Mouse (Mus musculus) layer of hippocampus, adult 9-11 months (tissue): ENCODE measurements around the gene Popdc3.
"Not testable (repeated sequence)": the region's sequence is repeated elsewhere in the genome, so short reads cannot be mapped to it uniquely, and the experiment has no call there.

ENCODE experiments used
- DNase-seq: peaks from one replicate; pipeline ENCODE4 v3.0.0; 2022

Popdc3 gene

DNA sequence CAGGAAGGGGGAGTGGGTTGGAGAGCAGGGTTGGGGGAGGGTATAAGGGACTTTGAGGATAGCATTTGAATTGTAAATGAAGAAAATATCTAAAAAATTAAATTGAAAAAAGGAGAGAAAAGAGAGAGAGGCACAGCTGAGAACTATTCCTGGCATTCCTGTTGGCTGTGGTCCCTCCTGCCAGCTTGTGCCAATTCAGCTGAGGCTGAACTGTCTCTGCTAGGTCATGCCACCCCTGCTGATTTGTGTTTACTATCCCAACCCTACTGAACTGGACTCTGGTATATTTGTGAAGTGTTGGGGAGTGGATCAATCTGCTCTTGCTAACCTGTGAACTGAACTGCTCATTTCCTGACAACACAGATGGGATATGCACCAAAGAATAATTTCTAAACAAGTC lies 32.3 kb downstream of the Popdc3 start:
- no peak for DNase-seq

DNA sequence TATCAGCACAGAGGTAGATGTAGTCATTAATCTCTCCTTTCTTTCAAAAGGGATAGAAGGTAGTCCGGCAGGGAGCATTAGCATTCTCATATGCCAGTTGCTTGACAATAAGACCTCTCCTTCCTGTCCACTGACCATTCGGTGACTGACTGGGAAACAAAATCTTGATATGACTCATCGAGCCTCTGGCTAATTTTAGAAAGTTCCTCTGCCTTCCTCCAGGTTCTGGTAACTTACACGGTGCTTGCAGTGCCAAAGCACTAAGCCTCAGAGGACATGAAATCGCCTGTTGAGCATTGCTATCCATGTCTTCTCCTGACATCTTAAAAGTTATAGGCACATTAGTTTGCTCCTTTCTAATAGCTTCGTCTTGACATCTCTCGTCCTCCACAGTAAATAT lies 38.8 kb downstream of the Popdc3 start:
- no peak for DNase-seq

GRCm38 (mm10) chr10:45229954-45230353 lies 52.1 kb downstream of the Popdc3 start:
- no peak for DNase-seq

DNA sequence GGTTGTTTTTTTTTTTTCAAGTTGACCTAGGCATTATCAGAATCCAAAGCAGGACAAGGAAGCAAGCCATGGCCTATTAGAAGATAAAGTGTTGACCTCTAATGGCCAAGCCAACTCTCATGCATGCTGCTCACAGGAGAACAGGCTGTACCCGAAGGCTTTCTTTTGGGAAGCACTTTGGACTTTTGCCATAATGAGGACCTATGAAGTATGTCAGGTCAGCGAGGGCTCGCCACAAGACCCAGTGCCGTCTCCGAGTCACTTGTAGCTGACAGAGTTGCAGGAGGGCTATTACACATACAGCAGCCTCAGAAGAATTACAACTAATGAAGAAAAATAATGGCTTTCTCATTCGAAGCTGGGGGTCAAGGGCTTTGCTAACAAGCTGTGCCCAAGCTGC lies 55.5 kb downstream of the Popdc3 start:
- DNase-seq: no peak

DNA sequence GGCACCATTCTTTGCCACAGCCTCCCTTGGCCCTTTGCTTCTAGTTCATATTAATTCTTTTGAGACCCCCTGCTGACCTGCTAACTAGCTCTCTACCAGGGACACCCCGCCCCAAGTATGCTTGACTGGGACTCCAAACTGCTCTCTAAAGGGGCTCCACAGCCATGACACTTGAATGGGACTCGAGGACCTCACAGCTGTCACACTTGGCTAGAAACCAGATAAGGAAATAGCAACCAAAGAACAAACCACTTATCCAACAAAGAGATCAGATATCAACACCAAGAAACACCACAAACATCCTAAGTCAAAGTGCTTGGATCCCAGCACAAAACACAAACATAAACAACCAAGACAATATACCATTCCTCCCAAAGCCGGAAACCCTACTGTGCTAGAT lies 58.4 kb downstream of the Popdc3 start:
- no peak for DNase-seq

- DNase-seq: no peak
Measured at GRCm38 (mm10) chr10:45237492-45237891, 59.6 kb downstream of the Popdc3 start.

GRCm38 (mm10) chr10:45260477-45260876 lies 82.6 kb downstream of the Popdc3 start:
- no peak for DNase-seq

DNA sequence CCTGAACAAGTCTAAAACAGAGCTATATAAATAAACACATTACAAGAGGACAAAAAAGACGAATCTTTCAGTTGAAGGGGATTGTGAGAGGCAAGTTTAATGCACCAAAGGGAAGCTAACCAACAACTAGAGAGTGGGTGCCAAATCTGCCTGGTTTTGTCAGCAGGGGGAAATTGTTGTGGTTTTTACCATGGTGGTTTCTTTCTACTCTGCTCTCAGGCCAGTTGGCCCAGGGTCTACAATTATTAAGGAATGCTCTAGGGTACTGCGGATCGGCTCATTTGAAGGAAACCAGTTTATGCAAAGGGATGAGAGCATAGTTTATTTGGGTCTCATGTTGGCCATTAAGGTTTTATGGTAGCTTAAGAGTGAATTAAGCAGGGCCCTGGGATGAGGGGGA lies 84.2 kb downstream of the Popdc3 start:
- no peak for DNase-seq

- DNase-seq: no peak
Measured at GRCm38 (mm10) chr10:45276499-45276898, 98.6 kb downstream of the Popdc3 start.

- no peak for DNase-seq
Measured at GRCm38 (mm10) chr10:45276995-45277394, 99.1 kb downstream of the Popdc3 start.

DNA sequence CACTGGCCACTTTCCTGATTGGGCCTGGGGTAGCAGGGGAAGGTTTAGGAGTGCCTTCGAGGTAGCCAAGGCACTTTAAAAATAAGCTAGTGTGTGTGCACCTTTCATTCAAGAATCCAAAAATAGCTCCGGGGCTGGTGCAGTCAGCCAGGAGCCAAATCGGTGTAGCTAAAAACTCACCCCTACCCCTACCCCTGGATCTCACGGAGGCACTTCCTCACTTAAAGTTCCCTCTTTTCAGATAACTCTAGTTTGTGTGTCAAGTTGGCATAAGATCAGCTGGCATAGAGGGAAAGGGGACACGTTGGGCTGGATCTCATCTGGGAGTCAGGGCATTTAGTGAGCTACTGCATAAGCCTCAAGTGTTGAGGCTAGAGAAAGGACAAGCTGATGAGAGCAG lies 107.8 kb downstream of the Popdc3 start:
- DNase-seq: no peak

GRCm38 (mm10) chr10:45288351-45288750 lies 110.5 kb downstream of the Popdc3 start:
- DNase-seq: no peak

DNA sequence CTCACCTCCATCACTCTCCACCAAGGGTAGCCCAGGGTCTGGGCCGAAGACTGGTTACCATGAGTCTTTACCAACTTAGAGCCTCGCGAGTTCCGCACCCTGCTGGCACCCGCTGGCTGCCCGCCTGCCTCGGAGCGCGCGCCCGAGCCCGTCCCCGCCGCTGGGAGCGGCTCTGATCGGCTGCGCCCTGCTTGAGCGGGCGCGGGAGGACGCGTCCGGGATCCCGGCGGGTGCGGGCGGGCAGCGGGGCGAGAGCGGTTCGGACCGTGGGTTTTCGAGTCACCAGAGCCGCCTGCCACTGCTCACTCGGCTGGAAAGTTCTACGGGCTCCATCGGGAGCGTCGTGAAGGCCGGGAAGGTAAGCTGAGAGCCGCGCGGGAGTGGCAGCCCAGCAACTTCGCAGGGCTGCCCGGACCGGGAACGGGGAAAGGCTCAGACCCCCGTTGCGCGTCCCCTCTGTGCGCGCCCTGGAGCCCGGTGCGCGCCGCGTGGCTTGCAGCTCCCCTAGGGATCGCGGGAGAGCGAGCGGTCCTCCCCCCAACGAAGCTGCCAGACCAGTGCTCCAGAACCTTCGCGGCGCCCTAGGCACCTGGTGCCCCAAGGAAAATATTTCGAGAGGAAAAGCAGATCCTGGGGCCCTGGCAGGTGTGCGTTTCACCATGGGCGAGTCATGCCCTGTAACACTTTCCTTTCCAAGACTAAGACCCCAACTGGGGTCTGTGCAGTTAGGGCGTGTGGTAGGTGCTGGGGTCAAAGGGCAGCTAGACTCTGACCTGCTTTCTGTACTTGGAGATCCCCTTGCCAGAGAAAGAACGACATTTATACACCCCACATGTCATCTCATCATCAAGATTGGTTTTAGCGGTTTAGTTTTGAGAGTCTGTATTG lies 111.6 kb downstream of the Popdc3 start:
- no peak for DNase-seq

GRCm38 (mm10) chr10:45290618-45291017 lies 112.7 kb downstream of the Popdc3 start:
- DNase-seq: no peak

- not testable (repeated sequence) for DNase-seq
Measured at GRCm38 (mm10) chr10:45292159-45292558, 114.3 kb downstream of the Popdc3 start.

GRCm38 (mm10) chr10:45295093-45295492 lies 117.2 kb downstream of the Popdc3 start:
- no peak for DNase-seq

DNA sequence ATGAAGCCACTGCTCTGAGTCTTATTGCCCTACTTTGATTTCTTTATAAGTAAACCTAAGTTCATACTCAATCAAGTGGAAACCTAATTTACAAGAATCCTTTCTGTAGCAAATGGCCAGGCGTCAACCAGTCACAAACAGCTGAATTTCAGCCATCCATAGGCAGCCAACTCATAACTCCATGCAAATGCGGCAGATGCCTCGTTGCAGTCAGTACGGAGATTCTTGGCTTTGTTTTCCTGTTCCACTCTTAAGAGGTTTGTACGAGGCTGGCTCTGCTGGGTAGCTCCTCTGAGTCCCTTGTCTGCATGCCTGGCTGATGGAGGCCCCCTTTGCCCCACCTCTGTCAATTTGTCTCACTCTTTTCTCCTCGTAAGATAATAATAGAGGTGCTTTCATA lies 120.6 kb downstream of the Popdc3 start:
- peak; percentile 13 for DNase-seq

- DNase-seq: no peak
Measured at GRCm38 (mm10) chr10:45299509-45299908, 121.6 kb downstream of the Popdc3 start.

- DNase-seq: no peak
Measured at GRCm38 (mm10) chr10:45303315-45304036, 125.6 kb downstream of the Popdc3 start.

DNA sequence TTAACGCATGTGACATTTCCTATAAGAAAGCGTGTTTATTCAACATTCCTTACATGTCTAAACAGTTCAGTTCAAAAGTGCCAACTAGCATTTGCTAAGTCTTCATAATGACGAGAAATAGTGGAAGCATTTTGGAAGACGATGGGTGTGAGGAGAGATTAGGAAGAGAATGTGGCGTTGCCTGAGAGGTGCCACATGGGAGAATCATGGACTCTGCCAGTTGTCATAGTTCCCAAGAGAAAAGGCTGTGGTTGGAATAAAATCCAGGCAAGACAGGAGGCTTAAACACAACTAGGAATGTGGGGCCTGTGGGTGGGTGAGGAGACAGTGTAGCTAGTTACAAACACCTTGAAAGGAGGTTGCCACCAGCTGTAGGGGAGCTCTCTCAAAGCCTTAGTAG lies 127.3 kb downstream of the Popdc3 start:
- no peak for DNase-seq

DNA sequence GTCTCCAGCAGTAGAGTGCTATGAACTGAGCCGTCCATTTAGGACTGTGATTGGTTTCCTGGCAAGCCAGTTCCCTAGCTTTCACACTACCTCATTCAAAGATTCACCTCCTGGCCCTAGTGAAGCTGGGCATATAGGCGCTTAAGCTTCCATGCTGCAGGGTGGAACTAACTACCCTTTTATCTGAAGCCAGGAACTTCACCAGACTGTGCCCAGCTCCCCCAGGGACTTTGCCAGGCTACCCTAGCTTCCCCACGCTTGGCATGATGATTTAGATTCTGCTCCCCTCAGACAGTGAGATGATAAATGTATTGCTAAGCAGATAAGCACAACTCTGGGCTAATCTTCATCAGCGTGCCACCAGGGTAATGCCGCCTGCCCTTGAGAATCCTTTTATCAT lies 133.2 kb downstream of the Popdc3 start:
- no peak for DNase-seq

DNA sequence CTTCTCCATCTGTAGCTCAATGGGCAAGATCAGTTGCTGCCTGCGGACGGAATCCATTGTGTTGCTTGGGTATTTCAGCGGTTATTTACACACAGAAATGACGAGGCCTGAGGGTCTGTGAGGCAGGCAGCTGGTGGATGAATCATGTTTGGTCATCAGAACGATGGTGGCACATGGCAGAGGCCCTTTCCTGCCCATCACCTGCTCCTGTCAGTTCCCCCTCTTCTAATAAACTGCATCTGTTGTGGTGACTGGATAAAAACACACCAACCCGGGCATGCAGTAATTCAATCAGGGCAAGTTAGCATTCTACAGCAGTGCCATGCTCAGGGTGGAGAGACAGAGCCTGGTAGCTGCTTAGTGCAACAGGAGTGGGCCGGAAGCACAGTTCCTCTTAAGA lies 133.7 kb downstream of the Popdc3 start:
- no peak for DNase-seq

- peak; percentile 9 for DNase-seq
Measured at GRCm38 (mm10) chr10:45314865-45315264, 137.0 kb downstream of the Popdc3 start.

GRCm38 (mm10) chr10:45318922-45319321 lies 141.0 kb downstream of the Popdc3 start:
- DNase-seq: no peak
